Mouse (Mus musculus) urinary bladder, postnatal 36 days (tissue): Measurements from ENCODE around the gene Ppfia2.

ENCODE experiments used
- DNase-seq, 2 experiments: peaks; one replicate each; pipeline ENCODE4 v3.0.0; 2022; ENCODE audit warnings: low spot score in 2 of 2, mixed read lengths in 1 of 2

The Ppfia2 gene

DNA sequence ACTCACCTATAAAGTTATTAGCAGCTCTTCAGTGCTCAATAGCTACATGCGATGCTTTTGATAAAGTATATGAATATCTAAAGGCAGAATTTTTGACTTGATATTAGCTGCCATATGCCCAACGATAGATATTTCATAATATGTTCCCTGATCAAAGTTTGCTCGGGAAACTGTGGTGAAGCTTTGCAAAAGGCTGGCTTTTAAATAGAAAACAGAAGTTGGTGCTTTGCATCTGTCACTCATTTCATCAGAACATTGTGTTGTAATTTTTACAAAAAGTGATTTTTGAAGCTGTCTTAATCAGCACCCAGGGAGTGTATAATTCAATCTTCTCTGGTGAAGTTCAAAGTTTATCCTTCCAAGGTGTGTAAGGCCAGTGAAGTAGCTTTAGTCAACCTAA is 195.1 kb downstream of the Ppfia2 start:
- no peak for DNase-seq

DNA sequence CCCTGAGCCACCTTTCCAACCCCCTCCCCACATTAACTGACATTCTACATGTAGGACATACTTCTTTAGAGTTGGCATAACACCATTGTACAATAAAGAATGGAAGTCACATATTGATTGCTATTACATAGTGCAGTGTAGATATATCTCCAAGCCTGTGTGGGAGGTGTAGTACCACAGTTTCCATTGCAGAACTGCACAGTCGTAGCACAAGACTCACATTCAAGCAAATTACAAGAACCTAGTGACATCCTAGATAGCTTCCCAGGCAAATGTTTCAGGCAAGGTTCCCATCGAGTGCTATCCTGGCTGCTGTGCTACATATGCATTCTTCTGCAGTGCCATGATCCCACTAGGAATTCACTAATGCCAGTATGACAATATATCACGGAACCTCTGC is 200.0 kb downstream of the Ppfia2 start:
- no peak for DNase-seq

DNA sequence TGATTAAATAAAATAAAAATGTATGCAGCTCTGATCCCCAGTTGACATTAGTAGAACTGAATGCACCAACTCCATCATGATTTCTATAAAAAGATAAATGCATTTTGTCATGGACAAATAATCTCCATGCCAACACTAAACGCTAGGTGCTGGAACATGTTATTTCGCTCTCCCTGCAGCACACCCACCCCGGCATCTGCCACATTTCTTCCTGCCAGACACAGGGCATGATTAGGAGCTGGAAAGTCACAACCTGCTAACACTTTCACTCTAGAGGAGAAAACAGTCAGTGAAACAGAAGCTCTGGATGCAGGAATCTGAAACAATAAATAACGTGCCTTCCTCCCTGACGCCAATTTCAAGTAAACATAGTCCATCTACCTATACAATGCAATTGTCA is 211.3 kb downstream of the Ppfia2 start:
- DNase-seq, result no peak

DNA sequence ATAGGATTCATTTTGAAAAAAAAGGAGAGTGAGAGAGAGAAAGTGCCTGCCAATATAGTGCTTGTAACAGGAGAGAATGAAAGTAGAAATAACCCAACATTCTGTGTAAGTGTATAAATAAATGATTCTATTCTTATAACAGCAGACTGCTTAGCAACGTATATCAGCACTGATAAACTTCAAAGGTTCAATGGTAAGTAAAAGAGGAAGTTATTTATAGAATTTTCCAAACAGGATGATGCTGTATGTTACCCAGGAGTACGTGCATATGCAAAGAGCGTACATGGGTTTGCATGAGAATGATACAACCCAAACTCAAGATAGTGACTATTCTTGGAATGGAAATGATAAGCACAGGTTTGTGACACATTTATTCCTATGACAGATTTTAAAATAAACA is 215.4 kb downstream of the Ppfia2 start:
- DNase-seq, result no peak

DNA sequence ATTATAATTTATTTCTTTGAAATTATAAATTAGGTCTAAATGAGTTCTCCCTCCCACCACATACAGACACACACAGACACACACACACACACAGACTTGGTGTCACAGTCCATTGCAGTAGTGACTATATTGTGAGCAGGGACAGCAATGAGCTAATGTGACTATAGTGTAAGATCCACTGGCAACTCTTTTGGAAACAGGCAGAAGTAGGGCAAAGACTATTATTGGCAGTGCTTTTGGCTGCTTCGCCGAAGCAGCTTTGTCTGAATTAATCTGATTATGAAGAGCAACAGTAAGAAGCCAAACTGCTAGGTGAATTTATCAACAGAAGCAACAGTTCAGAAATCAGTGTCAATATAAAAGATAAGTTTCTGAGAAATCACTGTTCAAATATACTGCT is 249.8 kb downstream of the Ppfia2 start:
- no peak for DNase-seq

DNA sequence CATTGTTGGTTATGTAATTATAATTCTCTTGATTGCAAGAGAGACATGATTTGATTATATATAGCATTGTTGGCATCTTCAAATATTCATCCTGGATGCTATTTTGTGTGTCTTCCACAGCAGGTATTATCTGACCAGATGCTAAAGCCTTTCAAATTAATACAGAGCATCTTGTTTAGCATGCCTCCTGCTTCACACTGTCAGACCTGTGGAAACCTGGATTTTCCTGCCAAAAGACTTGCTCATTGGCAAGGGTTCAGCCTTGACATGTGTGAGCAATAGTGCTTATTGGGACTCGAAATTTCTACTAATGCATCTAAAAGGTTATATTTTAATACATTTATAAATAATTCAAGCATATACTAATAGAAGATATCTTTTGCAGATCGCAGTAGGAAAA is 262.1 kb downstream of the Ppfia2 start:
- no peak for DNase-seq

DNA sequence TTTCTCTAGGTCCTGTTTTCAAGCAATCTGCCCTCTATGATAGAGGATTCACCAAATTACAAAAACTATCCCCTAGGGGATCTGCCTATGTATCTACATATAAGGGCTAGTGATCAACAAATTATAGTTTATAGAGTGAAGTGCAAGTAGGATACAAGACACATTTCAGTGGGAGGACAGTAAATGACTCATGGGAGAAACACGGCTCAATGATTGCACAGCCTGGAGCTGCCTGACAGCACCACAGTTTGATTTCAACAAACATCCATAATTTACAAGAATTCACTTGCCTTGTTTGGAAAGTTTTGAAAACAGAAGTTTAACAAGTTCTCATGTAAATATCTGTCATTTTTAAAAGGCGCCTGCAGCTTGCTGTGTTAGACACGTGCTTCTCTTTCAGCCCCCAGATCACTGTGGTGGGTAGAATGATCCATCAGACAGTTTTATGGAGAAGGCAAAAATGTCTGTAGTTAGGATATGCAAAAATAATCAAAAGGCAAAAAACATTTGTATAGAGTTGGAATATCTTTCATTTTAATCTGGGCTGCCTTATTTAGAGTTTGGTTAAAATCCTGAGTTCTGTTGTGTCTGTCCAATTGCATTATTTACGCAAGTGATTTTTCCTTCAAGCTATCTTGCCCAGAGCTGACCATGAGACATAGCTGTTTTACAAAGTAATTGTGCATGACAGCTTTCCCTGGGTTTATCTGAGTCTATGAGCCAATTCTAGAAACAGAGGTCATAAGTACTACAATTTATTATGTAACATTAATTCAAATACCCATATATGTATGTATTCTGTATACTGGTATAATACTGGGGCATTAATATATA is 266.3 kb downstream of the Ppfia2 start:
- no peak for DNase-seq

DNA sequence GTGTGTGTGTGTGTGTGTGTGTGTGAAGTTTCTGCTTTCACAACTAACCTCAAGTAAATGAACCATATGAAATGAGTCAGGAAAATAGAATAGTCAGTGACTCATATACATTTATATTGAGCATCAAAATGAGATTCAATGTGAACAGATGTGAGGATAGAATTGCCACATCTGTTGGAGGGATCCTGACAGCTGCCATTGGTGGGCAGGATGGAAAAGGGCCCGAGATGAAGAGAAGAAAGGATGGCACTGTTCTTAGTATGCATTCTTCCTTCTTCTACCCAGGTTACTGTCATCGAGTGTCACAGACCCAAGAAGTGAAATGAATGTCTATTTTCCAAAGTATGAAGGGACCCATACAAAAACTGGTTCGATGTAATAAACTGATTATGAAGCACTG is 268.1 kb downstream of the Ppfia2 start:
- DNase-seq, result no peak

DNA sequence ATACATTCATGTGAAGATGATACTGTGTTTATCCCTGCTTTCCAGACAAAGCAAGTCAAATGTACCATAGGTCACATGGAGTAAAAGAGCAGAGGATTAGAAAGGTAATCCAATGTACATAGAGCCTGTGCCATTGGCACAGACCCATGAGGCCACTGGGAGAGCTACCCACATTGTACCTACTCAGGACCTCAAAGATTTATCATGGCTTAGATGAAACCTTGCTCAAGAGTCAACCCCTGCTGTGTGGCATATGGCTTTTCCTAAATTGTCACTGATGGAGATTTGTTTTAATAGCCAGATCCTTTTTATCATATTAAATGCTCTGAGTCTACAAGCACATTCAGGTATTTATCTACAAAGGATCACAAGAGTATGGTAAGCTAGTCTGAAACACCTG is 274.8 kb downstream of the Ppfia2 start:
- no peak for DNase-seq

DNA sequence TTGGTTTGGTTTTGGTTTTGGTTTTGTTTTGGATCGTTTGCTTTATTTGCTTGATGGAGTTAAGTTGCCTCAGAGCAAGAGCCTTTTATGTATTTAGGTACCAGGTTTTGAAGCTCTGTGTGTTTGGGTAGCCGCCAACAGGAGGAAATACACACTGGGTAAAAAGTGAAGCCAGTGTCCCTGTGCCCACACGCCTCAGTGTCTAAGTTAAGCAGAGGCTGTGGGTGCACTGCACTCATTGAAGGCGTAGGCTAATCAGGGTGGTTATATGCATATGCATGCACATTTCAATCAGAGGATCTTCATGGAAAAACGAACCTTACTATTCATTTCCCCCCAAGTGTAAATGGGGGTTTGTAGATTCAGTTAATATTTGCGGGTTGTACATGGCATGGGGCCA is 290.9 kb downstream of the Ppfia2 start:
- no peak for DNase-seq

DNA sequence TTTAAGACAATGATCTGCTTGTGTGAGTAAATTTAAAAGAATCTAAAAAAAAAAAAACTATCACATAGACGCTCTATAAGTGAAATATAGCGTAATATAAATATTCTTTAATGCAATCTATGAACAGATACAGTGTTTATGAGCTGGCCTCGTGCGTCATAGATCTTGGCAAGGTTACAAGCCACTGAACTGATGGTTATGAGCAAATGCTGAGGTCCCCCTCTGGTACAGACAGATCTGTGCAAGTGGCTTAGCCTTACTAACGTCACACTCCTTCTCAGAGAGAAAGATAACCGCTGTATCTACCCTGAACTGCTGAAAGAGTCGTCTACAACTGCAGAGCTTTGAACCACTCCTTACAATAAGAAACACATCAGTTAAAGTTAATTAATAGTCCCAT is 293.6 kb downstream of the Ppfia2 start:
- DNase-seq, result no peak

DNA sequence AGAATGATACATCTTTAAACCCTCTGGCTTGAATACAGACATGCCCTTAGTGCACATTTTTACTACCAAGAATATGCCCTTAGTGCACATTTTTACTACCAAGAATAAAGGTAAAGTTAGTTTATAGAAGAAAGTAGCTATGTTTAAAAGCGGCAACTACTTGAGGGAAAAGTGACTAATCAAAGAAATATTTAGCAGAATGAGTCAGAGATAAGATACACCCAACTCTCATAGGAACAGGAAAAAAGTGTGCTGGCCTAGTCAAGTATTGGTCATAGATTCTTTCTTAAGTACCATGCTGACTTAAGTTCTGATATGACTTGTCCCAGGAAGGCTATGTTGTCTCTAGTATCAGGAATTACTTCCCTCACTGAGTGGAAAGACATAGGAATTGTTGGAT is 305.4 kb downstream of the Ppfia2 start:
- no peak for DNase-seq

DNA sequence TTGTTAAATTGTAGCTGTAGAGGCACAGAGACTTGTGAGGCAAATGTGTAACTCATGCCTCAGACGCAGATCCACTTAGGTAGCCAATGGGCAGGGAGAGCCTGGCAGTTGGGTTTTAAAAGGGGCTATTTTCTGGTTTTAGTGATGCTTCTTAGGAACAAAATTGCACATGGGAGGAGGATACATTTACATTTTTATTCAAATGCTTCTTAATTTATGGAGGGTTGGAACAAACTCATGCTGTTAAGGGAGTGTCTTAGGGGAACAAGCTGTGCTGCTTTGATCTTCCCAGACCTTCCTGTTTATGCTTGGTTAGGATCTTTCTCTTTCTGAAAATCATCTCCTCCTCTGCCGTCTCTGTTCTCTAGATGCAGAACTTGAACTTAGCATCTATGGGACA is 345.3 kb downstream of the Ppfia2 start:
- DNase-seq, result no peak

DNA sequence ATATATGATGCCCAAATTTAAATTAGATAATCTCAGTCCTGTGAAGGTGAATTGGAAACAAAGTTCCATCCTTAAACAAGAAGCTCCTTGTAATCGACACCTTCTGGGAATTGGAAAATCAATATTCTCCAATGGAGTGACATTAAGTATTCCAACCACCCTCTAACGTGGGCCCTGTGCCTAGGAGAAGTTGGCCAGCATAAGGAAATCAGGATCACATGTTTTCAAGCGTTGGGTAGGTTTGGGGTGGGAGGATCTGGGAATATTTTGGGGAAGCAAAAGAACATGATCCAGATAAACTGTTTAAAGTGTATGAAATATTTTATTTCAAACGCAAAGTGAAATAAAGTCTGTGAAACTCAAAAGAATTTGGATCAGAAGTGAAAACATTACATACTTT is 348.2 kb downstream of the Ppfia2 start:
- no peak for DNase-seq

DNA sequence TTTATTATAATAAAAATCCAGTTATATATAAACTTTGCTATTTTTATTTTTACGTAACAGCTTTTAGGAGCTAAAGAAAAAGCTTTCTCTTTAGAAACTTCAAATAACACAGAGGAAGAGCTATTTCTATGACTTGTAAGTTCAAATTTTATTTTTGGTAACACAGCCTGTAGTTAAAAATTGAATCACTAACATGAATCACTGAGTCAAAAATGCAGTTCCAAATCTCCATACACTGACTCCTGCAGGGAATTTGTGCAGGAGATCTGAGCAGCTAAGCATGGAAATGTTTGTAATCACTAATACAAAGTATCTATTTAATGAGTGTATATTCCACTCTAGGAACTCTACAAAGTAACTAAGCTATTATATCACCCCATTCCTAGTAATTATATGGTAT is 354.1 kb downstream of the Ppfia2 start:
- no peak for DNase-seq

DNA sequence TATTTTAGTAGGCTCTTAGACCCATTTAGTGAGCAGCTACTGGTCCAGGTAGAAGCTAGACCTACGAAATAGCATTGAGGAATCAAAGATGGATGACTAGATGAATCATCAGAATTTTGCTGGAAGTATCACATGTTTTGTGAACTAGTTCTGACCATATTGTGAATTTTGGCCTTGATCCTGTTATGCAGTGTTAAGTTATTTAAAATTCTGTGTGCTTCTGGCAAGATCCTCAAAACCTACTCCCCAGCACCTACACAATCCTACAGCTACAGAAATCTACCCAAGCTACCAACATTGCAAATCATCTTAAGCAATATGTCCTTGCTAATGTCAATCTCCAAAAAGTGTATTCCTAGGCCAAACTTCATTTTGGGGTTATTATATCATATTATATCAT is 368.3 kb downstream of the Ppfia2 start:
- DNase-seq, result no peak

DNA sequence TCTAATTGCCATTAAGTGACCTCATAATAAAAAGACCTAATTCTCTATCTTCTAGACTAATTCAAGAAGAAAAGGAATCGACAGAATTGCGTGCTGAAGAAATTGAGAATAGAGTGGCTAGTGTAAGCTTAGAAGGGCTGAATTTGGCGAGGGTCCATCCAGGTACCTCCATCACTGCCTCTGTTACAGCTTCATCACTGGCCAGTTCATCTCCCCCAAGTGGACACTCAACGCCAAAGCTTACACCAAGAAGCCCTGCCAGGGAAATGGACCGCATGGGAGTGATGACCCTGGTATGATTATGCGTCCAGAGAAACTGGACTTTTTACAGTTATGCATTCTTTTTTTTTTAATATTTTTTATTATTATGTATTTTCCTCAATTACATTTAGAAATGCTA is 388.0 kb downstream of the Ppfia2 start:
- no peak for DNase-seq

DNA sequence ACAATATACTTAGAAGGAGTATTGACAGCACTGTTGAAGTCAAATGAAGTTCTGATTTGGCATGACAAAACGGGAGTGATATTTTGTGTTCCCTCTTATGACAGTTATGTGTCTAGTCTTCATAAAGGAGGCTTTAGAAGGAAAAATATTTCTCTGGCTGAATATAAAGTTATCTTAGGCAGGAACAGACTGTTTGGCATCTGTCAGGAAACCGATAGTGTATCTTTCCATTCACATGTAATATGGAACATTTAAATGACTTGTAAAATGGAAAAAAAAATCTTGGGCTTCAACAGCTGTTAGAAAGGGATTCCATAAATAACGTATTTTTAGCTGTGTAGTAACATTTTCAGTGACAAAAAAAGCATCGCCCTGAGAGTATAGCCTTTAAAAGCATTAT is 400.1 kb downstream of the Ppfia2 start:
- DNase-seq, result no peak

DNA sequence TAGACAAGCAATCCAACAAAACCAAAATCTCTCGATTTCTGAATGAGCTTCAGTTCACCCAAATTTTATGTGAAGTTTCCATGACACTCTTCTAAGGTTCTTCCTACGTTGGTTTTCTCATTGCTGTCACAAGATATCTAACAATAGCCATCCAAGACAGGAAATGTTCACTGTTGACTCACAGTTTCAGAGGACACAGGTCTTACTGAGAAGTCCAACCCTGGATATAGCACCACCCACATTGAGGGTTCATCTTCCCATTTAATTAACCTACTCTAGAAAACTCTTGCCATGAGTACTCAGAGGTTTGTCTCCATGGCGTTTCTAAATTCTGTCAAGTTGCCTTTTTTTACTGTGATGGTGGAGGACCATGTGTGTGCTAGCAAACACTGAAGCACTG is 401.7 kb downstream of the Ppfia2 start:
- DNase-seq, result no peak

DNA sequence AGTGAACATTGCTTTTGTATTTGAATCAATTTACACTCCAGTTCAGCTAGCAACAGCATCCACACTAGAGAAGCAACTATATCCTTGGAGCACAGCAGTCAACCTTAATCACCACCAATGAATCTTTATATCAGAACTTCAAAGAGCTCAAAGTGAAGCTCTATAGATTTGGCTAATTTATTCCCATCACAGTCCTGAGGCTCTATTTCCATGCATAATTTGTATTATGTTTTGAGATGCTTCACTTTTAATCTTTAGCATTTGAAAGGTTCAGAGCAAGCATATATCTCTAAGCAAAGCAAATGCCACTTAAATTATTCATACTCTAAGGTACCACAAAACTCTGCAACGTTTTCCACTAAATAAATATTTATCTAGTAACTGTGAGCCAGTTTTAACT is 402.6 kb downstream of the Ppfia2 start:
- no peak for DNase-seq

DNA sequence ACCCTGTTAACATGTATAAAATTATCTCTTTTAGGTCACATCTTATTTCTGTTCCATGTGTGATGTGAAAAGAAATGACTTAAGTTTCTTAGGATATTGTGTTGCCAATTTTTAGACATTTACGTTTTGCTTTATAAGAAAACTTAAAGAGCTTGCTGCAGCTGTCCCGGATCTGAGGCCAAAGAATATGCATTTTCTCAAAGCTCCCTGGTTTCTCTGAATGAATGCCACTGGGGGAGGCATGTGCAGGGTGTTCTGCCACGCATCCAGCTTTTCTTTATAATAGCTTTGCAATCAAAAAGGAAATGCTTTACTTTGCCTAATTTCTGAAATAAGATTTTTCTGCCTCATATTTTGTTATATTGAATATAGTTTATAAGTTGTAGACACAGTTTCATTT is 411.2 kb downstream of the Ppfia2 start:
- DNase-seq, result no peak

DNA sequence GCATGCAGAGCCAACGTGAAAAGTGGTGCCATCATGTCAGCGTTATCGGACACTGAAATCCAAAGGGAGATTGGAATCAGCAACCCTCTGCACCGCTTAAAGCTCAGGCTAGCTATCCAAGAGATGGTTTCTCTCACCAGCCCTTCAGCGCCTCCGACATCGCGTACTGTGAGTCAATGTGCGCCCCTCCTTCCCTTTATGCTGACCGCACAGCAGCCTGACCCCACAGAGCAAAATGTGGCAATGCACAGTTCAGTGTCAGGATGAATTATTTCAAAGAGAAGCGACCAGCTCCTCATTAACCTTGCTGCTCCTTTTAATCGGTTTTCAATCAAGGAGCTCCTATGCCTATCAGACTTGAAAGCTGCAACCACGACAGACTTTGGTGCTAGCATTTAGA is 426.2 kb downstream of the Ppfia2 start:
- no peak for DNase-seq

DNA sequence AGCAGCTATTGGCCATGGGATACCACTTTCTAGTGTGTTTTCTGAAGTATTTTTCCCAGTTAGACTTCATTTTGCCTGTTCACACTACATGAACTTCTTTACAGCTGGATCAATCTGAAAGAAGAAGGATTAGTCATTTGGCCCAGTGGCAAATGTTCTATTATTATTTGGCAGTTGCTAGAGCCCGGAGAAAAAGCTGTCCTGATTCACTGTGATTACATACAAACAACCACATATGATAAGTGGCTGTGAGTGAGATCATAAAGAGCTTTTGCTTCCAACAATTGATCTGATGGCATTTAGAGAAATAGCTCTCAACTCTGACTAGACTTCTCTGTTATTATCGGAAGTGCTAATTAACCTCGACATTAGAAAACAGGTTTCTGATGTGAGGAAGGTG is 440.0 kb downstream of the Ppfia2 start:
- no peak for DNase-seq

DNA sequence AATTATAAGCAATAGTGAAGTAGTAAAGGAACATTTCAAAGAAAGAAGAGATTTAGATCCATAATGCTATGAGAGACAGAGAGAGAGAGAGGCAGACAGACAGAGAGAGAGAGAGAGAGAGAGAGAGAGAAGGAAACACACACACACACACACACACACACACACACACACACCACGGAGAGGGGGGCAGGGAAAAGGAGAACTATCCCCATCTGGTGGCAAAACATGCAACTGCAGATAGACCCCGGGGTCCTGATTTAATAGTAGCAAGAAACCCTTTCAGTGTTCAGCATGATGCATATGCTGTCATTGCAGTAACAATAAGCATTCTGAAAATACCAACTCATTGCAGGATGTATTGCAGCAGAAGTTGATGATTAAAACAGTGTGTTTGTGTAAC is 442.9 kb downstream of the Ppfia2 start:
- DNase-seq, result no peak
